Mouse (Mus musculus) mouse trophoblast stem cell (cell line): ENCODE data around the gene Fmnl3.

ENCODE experiments used
- in situ Hi-C, 2 experiments: fragments of 300-500 bp; cut with MseI, MboI; formaldehyde crosslinking; loops; 2 replicates in 1 of 2; 3 replicates in 1 of 2; pipeline ENCODE4 v1.15.1; 2025

The Fmnl3 gene

DNA sequence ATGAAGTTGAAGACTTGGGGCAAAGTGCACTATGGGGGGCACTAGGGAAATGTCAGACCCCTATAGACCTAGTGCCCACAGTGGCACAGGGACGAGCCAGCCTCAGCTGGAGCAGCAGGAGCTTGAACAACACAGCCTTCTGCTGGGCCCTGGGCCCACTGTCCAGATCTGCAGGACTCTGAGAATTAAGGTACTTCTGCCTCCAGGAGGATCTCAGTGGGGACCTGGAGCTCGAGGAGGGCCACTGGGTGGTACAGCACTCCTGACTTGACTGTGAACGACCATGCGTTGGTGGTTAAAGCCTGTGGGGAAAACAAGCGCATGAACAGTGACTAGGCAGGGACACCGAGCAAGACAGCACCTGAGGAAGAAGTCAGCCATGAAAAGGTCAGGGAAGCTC, 52.2 kb downstream of the Fmnl3 start:
- in situ Hi-C loops = loop anchor here in 1 of 2 experiments (5.0 kb wide), 1 partner anchor 59 kb away; no protein-coding TSS in a partner anchor

DNA sequence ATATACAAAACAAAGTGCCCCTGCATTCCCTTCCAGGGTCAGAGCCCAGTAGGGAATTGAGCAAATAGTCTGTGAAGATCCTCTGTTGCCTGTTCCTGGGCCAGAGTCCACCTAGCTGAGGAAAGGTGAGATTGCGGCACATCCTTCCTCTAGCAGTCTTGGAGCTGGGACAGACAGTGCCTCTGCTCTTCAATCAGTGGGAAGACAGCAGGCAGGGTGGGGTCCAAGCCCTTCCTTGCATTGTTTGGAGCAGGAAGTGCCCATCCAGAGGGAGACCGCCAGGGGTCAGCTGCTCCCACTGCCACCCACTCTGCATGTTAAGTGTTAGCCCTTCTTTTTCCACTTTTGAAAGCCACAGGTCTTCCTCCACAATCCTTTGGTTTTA, 53.0 kb downstream of the Fmnl3 start:
- in situ Hi-C loops = loop anchor here in 1 of 2 experiments (5.0 kb wide), 1 partner anchor 60 kb away; no protein-coding TSS in a partner anchor

DNA sequence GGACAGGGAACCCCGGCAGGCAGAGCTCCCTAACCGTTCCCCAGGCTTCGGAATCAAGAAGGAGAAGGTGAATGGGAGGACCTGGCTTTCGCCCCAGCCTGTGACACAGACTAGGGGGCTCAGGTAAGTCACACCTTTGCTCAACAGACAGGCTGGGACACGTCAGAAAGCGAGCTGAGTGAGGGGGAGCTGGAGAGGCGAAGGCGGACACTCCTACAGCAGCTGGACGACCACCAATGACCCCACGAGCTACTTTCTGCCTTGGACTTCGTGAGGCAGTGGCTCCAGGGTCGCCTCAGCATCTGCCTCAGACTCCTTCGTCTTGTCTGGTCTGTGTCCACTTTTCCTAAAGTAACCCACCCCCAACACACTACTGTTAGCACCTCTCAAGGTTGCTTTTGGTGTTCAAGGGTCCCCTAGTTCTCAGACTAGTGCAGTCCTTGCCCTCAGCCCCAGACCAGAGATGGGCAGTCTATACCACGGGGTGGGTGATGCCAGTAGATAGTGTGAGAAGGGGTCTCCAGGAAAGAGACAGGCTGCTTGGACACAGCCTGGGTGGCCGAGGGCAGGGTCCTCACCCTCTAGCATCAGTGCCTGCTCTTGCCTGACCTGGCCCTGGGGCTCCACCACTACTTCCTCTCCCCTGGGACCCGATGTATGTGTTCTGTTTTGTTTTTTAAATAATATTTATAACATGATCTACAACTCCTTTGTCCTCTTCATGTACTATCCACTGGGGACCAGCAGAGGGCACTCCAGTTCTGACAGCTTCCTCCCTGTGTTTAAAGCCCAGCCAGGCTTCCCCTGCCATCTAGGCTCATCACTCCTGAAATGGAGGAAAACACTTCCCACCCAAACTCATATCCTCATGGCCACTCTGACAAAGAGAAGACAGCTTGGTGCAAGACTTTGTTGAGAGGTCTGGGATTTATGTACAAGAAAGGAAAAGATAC, 53.7 kb downstream of the Fmnl3 start:
- in situ Hi-C loops = loop anchor here in 1 of 2 experiments (5.0 kb wide), 1 partner anchor 61 kb away; no protein-coding TSS in a partner anchor

DNA sequence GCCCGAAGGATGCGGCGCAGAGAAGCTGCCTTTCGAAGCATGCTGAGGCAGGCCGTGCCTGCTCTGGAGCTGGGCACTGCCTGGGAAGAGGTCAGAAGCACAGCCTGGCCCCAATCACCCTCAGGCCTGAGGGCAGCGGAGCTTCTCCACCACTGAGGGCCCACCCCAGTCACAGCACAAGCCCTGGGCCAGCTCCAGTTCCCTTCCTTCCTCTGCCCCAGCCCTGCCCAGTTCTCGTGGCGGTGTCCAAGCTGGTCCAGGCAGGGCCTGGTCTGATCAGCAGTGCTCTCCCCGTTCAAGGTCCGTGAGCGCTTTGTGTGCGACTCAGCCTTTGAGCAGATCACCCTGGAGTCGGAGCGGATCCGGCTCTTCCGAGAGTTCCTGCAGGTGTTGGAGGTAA, 55.4 kb downstream of the Fmnl3 start:
- in situ Hi-C loops = loop anchor here in 1 of 2 experiments (5.0 kb wide), 1 partner anchor 62 kb away; no protein-coding TSS in a partner anchor

DNA sequence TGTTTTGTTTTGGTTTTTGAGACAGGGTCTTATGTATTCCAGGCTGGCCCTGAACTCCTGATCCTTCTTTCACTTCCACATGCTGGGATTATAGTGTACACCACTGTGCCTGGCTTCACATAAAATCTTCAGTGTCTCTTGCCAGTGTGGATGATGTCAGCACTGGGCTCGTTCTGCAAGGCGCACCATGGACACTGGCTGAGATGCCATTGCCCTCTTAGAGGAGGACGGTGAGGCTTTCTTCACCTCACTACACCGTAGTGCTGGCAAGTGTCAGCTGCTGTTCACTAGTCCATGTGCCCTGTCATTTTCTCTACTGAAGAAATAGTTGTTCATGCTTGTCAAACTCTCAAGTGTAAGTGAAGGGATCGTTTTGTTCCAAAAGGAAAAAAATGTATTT, 59.7 kb downstream of the Fmnl3 start:
- in situ Hi-C loops = no loop called here

DNA sequence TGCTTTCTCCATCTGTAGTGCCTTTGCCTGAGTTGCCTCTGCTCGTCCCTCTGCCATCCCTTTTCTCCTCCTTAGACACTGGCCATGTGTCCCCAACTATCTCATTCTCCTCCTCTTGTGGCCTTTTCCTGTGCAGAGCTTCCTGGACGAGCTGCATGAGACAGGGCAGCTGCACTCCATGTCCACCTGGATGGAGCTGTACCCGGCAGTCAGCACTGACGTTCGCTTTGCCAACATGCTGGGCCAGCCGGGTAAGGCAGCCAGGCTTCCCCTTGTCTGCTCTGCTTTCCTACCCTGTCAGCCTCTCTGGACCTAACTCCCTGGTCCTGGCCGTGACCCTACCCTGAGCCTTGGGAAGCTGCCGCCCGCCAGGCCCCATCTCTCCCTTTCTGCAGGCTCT, 60.7 kb downstream of the Fmnl3 start:
- in situ Hi-C loops = no loop called here

DNA sequence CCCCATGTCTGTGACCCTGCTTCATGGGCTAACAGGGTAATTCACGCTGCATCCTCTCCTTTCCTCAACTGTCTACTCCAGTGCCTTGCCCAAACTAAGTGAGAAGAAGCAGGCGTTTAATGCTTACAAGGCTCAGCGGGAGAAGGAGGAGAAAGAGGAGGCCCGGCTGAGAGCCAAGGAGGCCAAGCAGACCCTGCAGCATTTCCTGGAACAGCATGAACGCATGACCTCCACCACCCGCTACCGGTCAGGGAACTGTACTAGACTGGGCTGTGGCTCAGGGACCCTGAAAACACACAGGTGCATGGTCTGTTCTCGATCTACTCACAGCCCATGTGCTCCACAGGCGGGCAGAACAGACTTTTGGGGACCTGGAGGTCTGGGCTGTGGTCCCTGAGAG, 62.8 kb downstream of the Fmnl3 start:
- in situ Hi-C loops = no loop called here

DNA sequence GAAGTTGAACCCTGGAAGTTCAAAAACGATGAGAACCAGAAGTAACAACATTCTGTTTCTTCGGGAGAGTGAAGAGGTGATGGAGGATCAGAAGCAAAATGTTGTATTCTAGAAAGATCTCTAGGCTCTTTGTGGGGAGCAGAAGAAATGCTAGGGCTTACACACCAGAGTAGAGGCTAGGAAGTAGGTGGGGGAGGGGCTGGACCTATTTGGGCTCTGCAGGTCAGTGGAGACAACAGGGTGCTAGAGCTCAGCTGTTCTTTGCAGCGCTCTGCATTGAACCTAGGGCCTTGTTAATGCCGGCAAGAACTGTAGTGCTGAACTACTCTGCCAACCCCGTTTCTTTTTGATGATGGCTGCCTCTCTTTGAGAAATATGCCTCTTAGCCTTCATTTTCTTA, 74.1 kb downstream of the Fmnl3 start:
- in situ Hi-C loops = no loop called here

DNA sequence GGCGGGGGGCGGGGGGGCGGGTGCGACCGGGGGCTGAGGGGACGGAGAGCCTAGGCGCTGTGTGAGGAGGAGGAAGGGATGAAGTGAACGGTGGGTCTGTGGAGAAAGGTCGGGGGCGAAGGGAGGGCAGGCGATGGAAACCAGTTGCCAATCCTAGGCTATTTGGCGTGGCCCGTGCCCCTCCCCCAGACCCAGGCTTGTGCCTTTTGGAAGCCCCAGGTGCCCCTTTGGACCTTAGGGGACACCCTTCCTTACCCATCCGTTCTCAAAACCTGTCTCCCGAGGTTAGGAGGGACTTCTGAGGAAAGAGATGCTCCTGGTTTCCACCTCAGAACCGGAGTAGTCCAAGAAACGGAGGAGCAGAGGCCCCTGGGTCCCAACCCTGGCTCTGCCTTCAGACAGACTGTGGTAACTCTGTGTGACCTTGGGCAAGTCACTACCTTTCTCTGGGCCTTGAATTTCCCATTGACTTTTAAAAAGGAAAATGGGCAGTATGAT, 74.7 kb downstream of the Fmnl3 start, which contains the start of gene Fam186b:
Gene Fam186b (minus strand): TSS at position 405 of the 498 bp plus-strand sequence.
- in situ Hi-C loops = no loop called here

DNA sequence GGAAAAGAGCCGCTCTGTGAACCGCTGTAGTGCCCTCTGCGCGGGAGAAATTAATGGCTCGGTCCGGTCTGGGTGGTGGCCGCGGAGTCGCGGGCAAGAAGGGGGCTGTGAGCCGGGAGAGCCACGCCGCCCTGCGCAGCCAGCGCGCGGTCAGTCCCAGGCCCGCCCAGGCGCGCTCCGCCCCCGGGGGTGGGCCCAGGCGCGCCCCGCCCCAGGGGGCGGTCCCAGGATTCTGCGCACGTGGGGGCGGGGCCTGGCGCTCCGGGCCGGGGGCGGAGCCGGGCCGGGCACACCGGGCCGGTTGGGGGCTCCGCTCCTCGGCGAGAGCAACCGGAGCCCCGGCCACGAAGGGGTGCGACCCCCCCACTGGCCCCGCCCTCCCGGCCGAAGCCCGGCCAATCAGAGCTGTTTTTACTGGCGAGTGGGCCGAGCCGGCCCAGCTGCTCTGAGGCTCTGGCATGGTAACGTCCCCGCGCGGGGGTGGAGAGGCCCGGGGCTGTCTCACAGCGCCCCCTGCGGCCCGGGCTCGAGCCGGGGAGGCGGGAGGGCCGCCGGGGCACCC, 75.4 kb downstream of the Fmnl3 start, which contains the start of gene Prpf40b:
Gene Prpf40b (plus strand): TSS at position 275 of the 562 bp plus-strand sequence.
- in situ Hi-C loops = no loop called here

DNA sequence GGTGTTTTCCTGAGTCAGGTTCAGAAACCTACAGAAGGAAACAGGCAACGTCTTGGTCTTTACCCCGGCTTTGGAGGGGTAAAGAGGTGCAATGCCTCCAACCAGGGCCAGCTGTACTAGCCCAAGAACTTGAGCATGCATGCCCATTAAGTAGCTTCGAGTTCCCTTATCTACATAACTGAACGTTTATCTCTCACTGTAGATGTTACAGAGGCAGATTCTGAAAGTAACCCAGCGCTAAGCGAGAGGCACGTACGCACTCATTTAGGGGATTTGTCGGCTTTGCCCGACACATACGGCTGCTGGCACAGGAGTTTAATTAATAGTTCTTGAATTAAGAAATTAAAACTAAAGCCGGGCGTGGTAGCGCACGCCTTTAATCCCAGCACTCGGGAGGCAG, 76.0 kb downstream of the Fmnl3 start:
- in situ Hi-C loops = no loop called here

DNA sequence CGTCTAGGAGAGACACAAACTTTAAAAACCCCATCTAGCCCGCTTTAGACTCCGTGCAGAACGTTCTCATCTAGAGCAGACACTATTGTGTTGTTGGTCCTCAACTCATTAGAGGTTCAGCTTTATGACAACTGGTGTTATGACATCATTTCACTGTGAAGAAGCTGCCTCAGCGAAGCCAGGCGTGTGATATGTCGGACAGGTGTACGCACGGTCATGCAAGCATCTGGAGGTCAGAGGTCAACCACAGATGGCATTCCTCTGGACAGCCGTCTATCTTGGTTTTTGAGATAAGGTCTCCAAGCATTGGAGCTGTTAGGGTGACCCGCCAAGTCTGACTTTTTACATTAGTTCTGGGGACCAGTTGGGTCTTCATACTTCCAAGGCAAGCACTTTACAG, 79.7 kb downstream of the Fmnl3 start:
- in situ Hi-C loops = no loop called here

DNA sequence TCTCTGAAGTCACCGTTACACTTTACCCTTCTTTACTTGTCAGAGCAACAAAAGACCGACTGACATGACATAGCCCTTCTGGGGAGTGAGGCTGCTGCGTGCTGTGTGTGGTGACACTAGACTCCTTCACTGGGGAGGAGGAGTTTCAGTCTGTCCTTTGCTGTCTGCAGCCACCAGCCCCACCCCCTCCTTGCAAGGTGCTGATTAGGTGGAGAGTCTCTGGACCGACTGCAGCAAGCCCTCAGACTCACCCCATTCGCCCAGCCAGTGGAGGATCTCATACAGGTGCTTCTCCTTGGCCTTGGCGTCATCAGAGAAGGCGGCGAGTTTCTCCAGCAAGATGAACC, 85.1 kb downstream of the Fmnl3 start:
- in situ Hi-C loops = no loop called here

DNA sequence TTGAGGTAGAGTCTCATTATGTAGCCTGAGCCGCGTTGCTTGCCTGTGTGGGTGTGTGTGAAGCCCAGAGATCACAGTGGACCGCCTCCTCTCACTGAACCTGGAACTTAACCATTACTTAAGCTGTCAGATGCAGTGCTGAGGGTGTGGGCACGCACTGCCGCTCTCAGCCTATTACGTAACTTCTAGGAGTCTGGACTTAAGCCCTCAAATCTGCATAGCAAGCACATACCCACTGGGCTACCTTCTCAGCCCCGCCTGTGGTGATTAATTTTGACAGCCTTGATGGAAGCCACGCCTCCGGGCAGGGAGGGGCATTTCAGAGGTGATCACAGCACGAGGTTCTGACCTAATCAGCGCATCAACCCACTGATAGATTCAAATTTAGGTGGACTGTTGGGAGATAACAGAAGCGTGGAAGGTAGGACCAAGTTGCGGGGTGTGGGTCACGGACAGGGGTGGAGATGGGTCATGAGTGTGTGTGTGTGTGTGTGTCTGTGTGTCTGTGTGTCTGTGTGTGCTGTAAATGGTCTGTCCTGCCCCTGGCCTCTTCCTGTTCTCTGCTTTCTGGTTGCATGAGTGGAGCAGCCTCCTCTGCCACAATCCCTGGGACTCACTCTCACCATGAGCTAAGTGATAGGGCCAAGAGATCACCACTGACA, 85.6 kb downstream of the Fmnl3 start:
- in situ Hi-C loops = no loop called here

DNA sequence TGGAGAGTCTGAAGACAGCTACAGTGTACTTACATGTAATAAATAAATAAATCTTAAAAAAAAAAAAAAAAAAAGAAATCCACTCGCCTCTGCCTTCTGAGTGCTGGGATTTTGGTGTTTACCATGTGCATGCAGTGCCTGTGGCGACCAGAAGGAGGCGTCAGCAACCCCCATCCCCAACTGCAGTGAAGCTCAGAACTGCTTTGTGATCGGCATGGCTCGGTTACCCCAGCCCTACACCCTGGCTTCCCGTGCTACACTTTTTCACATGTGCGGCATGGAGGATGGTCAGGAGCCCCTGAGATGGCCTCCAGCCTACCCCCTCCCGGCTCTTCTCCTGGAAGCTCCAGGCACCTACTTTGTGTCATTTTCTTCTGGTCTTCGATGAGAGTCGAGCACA, 86.8 kb downstream of the Fmnl3 start:
- in situ Hi-C loops = no loop called here

DNA sequence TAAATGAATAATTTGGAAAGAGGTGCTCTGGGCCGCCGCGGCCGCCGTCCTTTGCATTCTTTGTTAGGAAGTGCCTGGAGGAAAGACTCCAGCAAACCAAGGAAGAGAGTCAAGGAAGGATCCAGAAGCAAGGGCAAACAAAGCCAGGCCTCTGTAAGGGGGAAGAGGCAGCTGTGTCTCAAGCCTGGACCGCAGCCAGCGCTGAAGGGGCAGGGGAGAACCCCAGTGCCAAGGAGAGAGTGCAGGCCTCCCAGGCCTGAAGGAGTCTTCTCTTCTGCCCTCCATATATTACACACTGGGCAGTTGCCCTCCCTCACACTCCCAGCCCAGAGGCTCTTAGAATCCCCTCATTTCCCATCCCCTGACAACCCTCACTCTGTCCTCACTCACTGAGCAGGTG, 92.0 kb downstream of the Fmnl3 start:
- in situ Hi-C loops = no loop called here

DNA sequence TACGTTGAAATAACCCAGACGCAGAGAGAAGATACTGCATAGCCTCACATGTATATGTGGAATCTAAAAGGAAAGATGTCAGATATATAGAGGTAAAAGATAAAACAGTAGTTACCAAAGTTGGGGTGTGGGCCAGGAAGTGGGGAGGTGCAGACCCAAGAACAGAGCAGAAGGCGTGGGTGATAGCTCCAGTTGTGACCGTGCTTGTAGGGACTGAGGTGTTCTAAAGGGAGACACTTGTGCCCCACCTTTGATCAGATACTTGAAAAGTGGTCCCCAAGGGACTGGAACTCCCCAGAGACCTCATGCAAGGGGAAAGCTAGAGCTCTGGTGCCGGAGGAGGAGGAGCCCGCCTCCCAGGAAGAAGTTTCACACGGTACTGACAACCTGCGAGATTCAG, 94.2 kb downstream of the Fmnl3 start:
- in situ Hi-C loops = no loop called here
